Mouse (Mus musculus) CH12.LX (cell line): ENCODE measurements around the gene Mfap3l.

Experiments
- CTCF ChIP-seq, 2 experiments: IDR thresholded peaks in 1 of 2; conservative IDR thresholded peaks in 1 of 2; 2 replicates each; pipeline ENCODE4 v1.5.1; 2011 to 2012; ENCODE audit warnings: low read depth in 2 of 2, low read length in 2 of 2, improper control_type of control experiment in 1 of 2, inconsistent platforms in 1 of 2, mild to moderate bottlenecking in 1 of 2, moderate library complexity in 1 of 2
- ELF1 ChIP-seq: IDR thresholded peaks from 2 replicates; pipeline ENCODE4 v1.6.1; 2014; ENCODE audit warnings: low read depth, mild to moderate bottlenecking, inconsistent platforms, low read length, improper control_type of control experiment
- EP300 ChIP-seq: IDR thresholded peaks from 2 replicates; pipeline ENCODE4 v1.6.1; 2011; ENCODE audit warnings: low read length, improper control_type of control experiment
- ETS1 ChIP-seq: conservative IDR thresholded peaks from 2 replicates; pipeline ENCODE4 v1.6.1; 2012; ENCODE audit warnings: low read depth, mild to moderate bottlenecking, inconsistent platforms, low read length, improper control_type of control experiment, moderate library complexity
- HCFC1 ChIP-seq: IDR thresholded peaks from 2 replicates; pipeline ENCODE4 v1.6.1; 2012; ENCODE audit warnings: low read depth, mild to moderate bottlenecking, inconsistent platforms, low read length, improper control_type of control experiment
- POLR2A ChIP-seq: IDR thresholded peaks from 2 replicates; pipeline ENCODE4 v1.6.1; 2011; ENCODE audit warnings: low read depth, mild to moderate bottlenecking, improper control_type of control experiment, low read length
- RCOR1 ChIP-seq: conservative IDR thresholded peaks from 2 replicates; pipeline ENCODE4 v1.6.1; 2012; ENCODE audit warnings: low read depth, mild to moderate bottlenecking, inconsistent platforms, low read length, improper control_type of control experiment
- UBTF ChIP-seq: IDR thresholded peaks from 2 replicates; pipeline ENCODE4 v1.6.1; 2012; ENCODE audit warnings: low read depth, mild to moderate bottlenecking, inconsistent platforms, low read length, improper control_type of control experiment, moderate library complexity
- USF1 ChIP-seq: IDR thresholded peaks from 2 replicates; pipeline ENCODE4 v1.6.1; 2014; ENCODE audit warnings: low read depth, mild to moderate bottlenecking, inconsistent platforms, low read length, improper control_type of control experiment
- USF2 ChIP-seq: conservative IDR thresholded peaks from 2 replicates; pipeline ENCODE4 v1.6.1; 2011; ENCODE audit warnings: low read depth, low read length, improper control_type of control experiment
- ZC3H11A ChIP-seq: IDR thresholded peaks from 2 replicates; pipeline ENCODE4 v1.6.1; 2012; ENCODE audit warnings: low read depth, mild to moderate bottlenecking, inconsistent platforms, low read length, improper control_type of control experiment

DNA sequence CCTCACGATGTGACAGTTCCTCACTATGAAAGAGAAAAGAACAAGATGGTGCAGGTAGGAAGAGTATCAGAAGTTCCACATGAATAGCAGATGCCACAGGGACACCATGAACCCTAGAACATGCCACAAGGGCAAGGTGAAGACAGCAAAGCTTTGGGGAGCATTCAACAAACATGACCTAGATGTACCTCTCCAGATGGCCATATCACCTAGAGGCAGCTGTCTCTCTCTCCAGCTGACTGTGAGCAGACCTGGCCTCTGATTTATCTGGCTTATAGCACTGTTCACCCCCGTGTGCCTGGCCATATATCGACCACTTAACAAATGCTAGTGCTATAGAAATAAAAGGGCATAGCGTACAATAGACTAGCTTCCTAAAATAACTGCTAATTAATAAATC is 17.5 kb downstream of the Mfap3l start:
- no peak for TF ChIP-seq USF1
- no peak for TF ChIP-seq POLR2A
- no peak for TF ChIP-seq CTCF (conservative IDR thresholded peaks at IDR 0.05 in 1 of 2, IDR thresholded peaks at IDR 0.05 in 1 of 2; ENCODE audit: low read depth in 2 of 2, low read length in 2 of 2)
- no peak for TF ChIP-seq ZC3H11A
- no peak for TF ChIP-seq UBTF
- TF ChIP-seq ELF1, result no peak
- TF ChIP-seq EP300, result no peak
- TF ChIP-seq USF2, result no peak
- no peak for TF ChIP-seq ETS1
- TF ChIP-seq HCFC1, result no peak
- TF ChIP-seq RCOR1, result no peak
